Mouse (Mus musculus) left cerebral cortex, adult 18-20 months (tissue): ENCODE measurements around the gene Olfr904. TPM values are rescaled to one million over a fixed set of nuclear protein-coding genes. Genes with fewer than 3 reads are reported as not detected.
"Not testable (repeated sequence)": the region's sequence is repeated elsewhere in the genome, so short reads cannot be mapped to it uniquely, and the experiment has no call there.

Source experiments
- DNase-seq, 2 experiments: peaks; one replicate each; pipeline ENCODE4 v3.0.0; 2021 to 2022; ENCODE audit warnings: low spot score in 2 of 2, mixed read lengths in 1 of 2
- long read RNA-seq, 2 experiments: library from polyadenylated mRNA; stranded (forward); transcript quantifications; one replicate each; pipeline ENCODE4 v2.0.0; 2021
- total RNA-seq, 2 experiments: library from RNA; stranded (reverse); gene quantifications; 2 replicates each; pipeline ENCODE4 v1.2.3; 2021

The Olfr904 gene
- total RNA-seq, result not detected
- long read RNA-seq, experiment 1, result 0 reads
- long read RNA-seq, experiment 2, result 0 reads

GRCm38 (mm10) chr9:38462844-38463243 lies at the start of gene Olfr904:
Gene Olfr904 (plus strand): TSS chr9:38463144.
- no peak for DNase-seq

- not testable (repeated sequence) for DNase-seq
Measured at GRCm38 (mm10) chr9:38413502-38413901, 49.4 kb upstream of the Olfr904 start.

GRCm38 (mm10) chr9:38423801-38424200 lies 39.1 kb upstream of the Olfr904 start:
- DNase-seq, result no peak

- DNase-seq, result no peak
Measured at GRCm38 (mm10) chr9:38427026-38427425, 35.9 kb upstream of the Olfr904 start.

GRCm38 (mm10) chr9:38429155-38429554 lies 33.8 kb upstream of the Olfr904 start, which contains the start of gene Olfr901:
Gene Olfr901 (plus strand): TSS chr9:38429455.
- DNase-seq, result no peak

- DNase-seq, result no peak
Measured at GRCm38 (mm10) chr9:38447352-38447751, 15.6 kb upstream of the Olfr904 start, which contains the start of gene Olfr902. Gene Olfr902 (plus strand): TSS chr9:38447652.

GRCm38 (mm10) chr9:38470807-38471206 lies 7.9 kb downstream of the Olfr904 start, which contains the start of gene Olfr905:
Gene Olfr905 (plus strand): TSS chr9:38471107.
- no peak for DNase-seq

GRCm38 (mm10) chr9:38486785-38487184 lies 23.8 kb downstream of the Olfr904 start, which contains the start of gene Olfr906:
Gene Olfr906 (plus strand): TSS chr9:38487085.
- no peak for DNase-seq

GRCm38 (mm10) chr9:38495501-38495900 lies 32.6 kb downstream of the Olfr904 start, which contains the start of gene Olfr907:
Gene Olfr907 (plus strand): TSS chr9:38495801.
- no peak for DNase-seq

GRCm38 (mm10) chr9:38512353-38512752 lies 49.4 kb downstream of the Olfr904 start:
- DNase-seq, result no peak

Other genes starting within 250 kb of the Olfr904 start
- gene Olfr894, start 245.1 kb upstream of the Olfr904 start, total RNA-seq, result not detected
- not detected for gene Olfr143, start 210.4 kb upstream of the Olfr904 start, total RNA-seq
- not detected for gene Olfr895, start 195.3 kb upstream of the Olfr904 start, total RNA-seq
- gene Olfr896-ps1, start 172.0 kb upstream of the Olfr904 start, total RNA-seq, result not detected
- not detected for gene Olfr25, start 134.1 kb upstream of the Olfr904 start, total RNA-seq
- not detected for gene Olfr898, start 114.7 kb upstream of the Olfr904 start, total RNA-seq
- not detected for gene Olfr250, start 96.2 kb upstream of the Olfr904 start, total RNA-seq
- gene Olfr251, start 86.1 kb upstream of the Olfr904 start, total RNA-seq, result not detected
- gene Olfr147, start 61.4 kb upstream of the Olfr904 start, total RNA-seq, result not detected
- not detected for gene Olfr901, start 33.7 kb upstream of the Olfr904 start, total RNA-seq
- gene Olfr902, start 15.5 kb upstream of the Olfr904 start, total RNA-seq, result not detected
- under 1 TPM in 1 of 2 experiments, not detected in 1; 0.07 TPM for gene Olfr905, start 8.0 kb downstream of the Olfr904 start, total RNA-seq
- gene Olfr906, start 23.9 kb downstream of the Olfr904 start, total RNA-seq, result not detected
- gene Olfr907, start 32.7 kb downstream of the Olfr904 start, total RNA-seq, result not detected
- not detected for gene Olfr911-ps1, start 58.4 kb downstream of the Olfr904 start, total RNA-seq
- not detected for gene Olfr910, start 74.7 kb downstream of the Olfr904 start, total RNA-seq
- not detected for gene Olfr912, start 117.0 kb downstream of the Olfr904 start, total RNA-seq
- gene Olfr913, start 129.6 kb downstream of the Olfr904 start, total RNA-seq, result not detected
- not detected for gene Olfr914, start 142.0 kb downstream of the Olfr904 start, total RNA-seq
- gene Olfr916, start 196.7 kb downstream of the Olfr904 start, total RNA-seq, result not detected
- gene Olfr917, start 202.7 kb downstream of the Olfr904 start, total RNA-seq, result not detected
- gene Olfr918, start 211.5 kb downstream of the Olfr904 start, total RNA-seq, result not detected
- gene Olfr919, start 240.5 kb downstream of the Olfr904 start, total RNA-seq, result not detected